Mouse (Mus musculus) kidney, embryonic 14.5 days (tissue): Measurements from ENCODE around the gene Olfr71. TPM values are rescaled to one million over a fixed set of nuclear protein-coding genes. Genes with fewer than 3 reads are reported as not detected.

ENCODE experiments used
- ATAC-seq: fragments of 200-750 bp; cut with Nextera tagmentation; 2 replicates; pipeline ENCODE4 v1.8.0; 2017; ENCODE audit warnings: moderate number of reproducible peaks, mild to moderate bottlenecking, moderate TSS enrichment, moderate library complexity; ENCODE audit not compliant: low FRiP score, low TSS enrichment
- H3K27ac ChIP-seq: fragments of 300-500 bp; sonication (generic); 2 replicates; pipeline ENCODE4 v1.5.1; 2014; ENCODE audit warnings: low read depth, mild to moderate bottlenecking, low read length, moderate library complexity, mixed read lengths
- H3K27me3 ChIP-seq: fragments of 300-500 bp; sonication (generic); 2 replicates; pipeline ENCODE4 v1.6.1; 2014; ENCODE audit warnings: mild to moderate bottlenecking, low read length; ENCODE audit not compliant: control insufficient read depth, insufficient read depth
- H3K36me3 ChIP-seq: fragments of 300-500 bp; sonication (generic); 2 replicates; pipeline ENCODE4 v1.6.1; 2014; ENCODE audit warnings: low read length, mixed read lengths; ENCODE audit not compliant: control insufficient read depth, insufficient read depth
- H3K4me1 ChIP-seq: fragments of 300-500 bp; sonication (generic); 2 replicates; pipeline ENCODE4 v1.6.1; 2014; ENCODE audit warnings: low read length, mixed read lengths; ENCODE audit not compliant: control insufficient read depth, insufficient read depth
- H3K4me2 ChIP-seq: fragments of 300-500 bp; sonication (generic); replicated peaks from 2 replicates; pipeline ENCODE4 v1.6.1; 2014; ENCODE audit warnings: low read depth, mild to moderate bottlenecking, low read length
- H3K4me3 ChIP-seq: fragments of 300-500 bp; sonication (generic); 2 replicates; pipeline ENCODE4 v1.5.1; 2014; ENCODE audit warnings: mild to moderate bottlenecking, low read length
- H3K9ac ChIP-seq: fragments of 300-500 bp; sonication (generic); 2 replicates; pipeline ENCODE4 v1.6.1; 2014; ENCODE audit warnings: low read depth, mild to moderate bottlenecking, low read length, moderate library complexity
- H3K9me3 ChIP-seq: fragments of 300-500 bp; sonication (generic); 2 replicates; pipeline ENCODE4 v1.6.1; 2016; ENCODE audit warnings: low read length; ENCODE audit not compliant: control insufficient read depth
- WGBS: fragments of 180-500 bp; shearing (Covaris S2); extraction: QIAGEN DNeasy Blood & Tissue Kit; methylation state at CpG from one replicate; pipeline ENCODE4 v1.1.7; 2014; 5-methylcytosine and 5-hydroxymethylcytosine counted together
- polyA plus RNA-seq: library from polyadenylated mRNA; unstranded; fragments of >200 nt; fragmentation: Nextera tagmentation; extraction: Ambion mirVana; gene quantifications from 2 replicates; pipeline ENCODE4 v1.2.1, GENCODE M21; 2014

The Olfr71 gene
- polyA plus RNA-seq, 1 experiment from 2014 or later: not detected

- Histone ChIP-seq H3K4me1 (no peaks in the 10 kb centered on the region), H3K4me2 (no peak overlapping the region), H3K9ac (no peak overlapping the region), H3K9me3 (no peaks in the 10 kb centered on the region), H3K4me3 (no peak overlapping the region), H3K27me3 (no peaks in the 10 kb centered on the region), H3K27ac (no peak overlapping the region), H3K36me3 (no peaks in the 10 kb centered on the region)
- 91% methylated on average over 13 of the region's 13 CpGs for WGBS
- no peak for ATAC-seq
These were observed 13.5 kb downstream of the Olfr71 start for GRCm38 (mm10) chr4:43696561-43696960.

- no peaks in the 10 kb centered on the region for H3K36me3 ChIP-seq
- no peak overlapping the region for H3K27ac ChIP-seq
- no peaks in the 10 kb centered on the region for H3K4me1 ChIP-seq
- 33% methylated on average over 9 of the region's 9 CpGs for WGBS
- H3K9ac ChIP-seq: no peak overlapping the region
- H3K9me3 ChIP-seq: no peaks in the 10 kb centered on the region
- no peak for ATAC-seq
- H3K27me3 ChIP-seq: no peaks in the 10 kb centered on the region
- no peak overlapping the region for H3K4me2 ChIP-seq
- no peak overlapping the region for H3K4me3 ChIP-seq
These were observed 14.8 kb downstream of the Olfr71 start for GRCm38 (mm10) chr4:43695249-43695671.

GRCm38 (mm10) chr4:43694439-43695248 is 15.4 kb downstream of the Olfr71 start:
- no peaks in the 10 kb centered on the region for H3K9me3 ChIP-seq
- H3K27me3 ChIP-seq: no peaks in the 10 kb centered on the region
- 84% methylated on average over 1 of the region's 1 CpGs for WGBS
- H3K4me1 ChIP-seq: no peaks in the 10 kb centered on the region
- H3K36me3 ChIP-seq: no peaks in the 10 kb centered on the region
- no peak for ATAC-seq
- H3K9ac ChIP-seq: no peak overlapping the region
- H3K27ac ChIP-seq: no peak overlapping the region
- no peak overlapping the region for H3K4me2 ChIP-seq
- no peak overlapping the region for H3K4me3 ChIP-seq

DNA sequence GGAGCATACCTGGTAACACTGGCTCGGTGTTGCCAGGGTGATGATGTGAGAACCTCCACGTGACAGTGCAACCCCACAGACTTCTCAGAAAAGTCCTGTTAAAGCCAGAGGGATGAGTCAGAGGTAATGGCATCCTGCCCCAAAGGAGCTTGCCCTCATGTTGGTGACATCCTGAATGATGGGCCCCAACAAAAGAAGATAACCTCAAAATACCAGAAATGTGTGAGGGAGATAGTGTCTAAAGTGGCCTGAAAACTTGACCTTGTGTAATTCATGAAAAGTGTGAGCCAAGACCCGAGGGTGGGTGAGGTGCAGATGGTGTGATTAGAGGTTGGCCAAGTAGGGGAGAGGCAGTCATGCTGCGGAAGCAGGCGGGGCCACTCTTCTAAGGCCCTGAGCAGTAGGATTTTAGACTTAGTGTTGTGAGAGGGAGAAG is 16.2 kb downstream of the Olfr71 start:
- Histone ChIP-seq H3K36me3 (no peaks in the 10 kb centered on the region), H3K27me3 (no peaks in the 10 kb centered on the region), H3K27ac (no peak overlapping the region), H3K9ac (no peak overlapping the region), H3K4me1 (no peaks in the 10 kb centered on the region), H3K4me3 (no peak overlapping the region), H3K9me3 (no peaks in the 10 kb centered on the region), H3K4me2 (no peak overlapping the region)
- 77% methylated on average over 5 of the region's 5 CpGs for WGBS
- no peak for ATAC-seq

GRCm38 (mm10) chr4:43691026-43691425 is 19.0 kb downstream of the Olfr71 start:
- Histone ChIP-seq H3K27me3 (no peaks in the 10 kb centered on the region), H3K4me1 (no peaks in the 10 kb centered on the region), H3K4me3 (no peak overlapping the region), H3K36me3 (no peaks in the 10 kb centered on the region), H3K27ac (no peak overlapping the region), H3K9ac (no peak overlapping the region), H3K9me3 (no peaks in the 10 kb centered on the region), H3K4me2 (no peak overlapping the region)
- WGBS: 86% methylated on average over 5 of the region's 5 CpGs
- no peak for ATAC-seq

GRCm38 (mm10) chr4:43690021-43690420 is 20.0 kb downstream of the Olfr71 start:
- Histone ChIP-seq H3K4me2 (no peak overlapping the region), H3K9me3 (no peaks in the 10 kb centered on the region), H3K4me3 (no peak overlapping the region), H3K27me3 (no peaks in the 10 kb centered on the region), H3K4me1 (no peaks in the 10 kb centered on the region), H3K27ac (no peak overlapping the region), H3K36me3 (no peaks in the 10 kb centered on the region), H3K9ac (no peak overlapping the region)
- WGBS: 96% methylated on average over 17 of the region's 17 CpGs
- ATAC-seq: no peak

GRCm38 (mm10) chr4:43679416-43680043 is 30.5 kb downstream of the Olfr71 start:
- Histone ChIP-seq H3K27ac (no peak overlapping the region), H3K9me3 (no peaks in the 10 kb centered on the region), H3K9ac (no peak overlapping the region), H3K27me3 (no peaks in the 10 kb centered on the region), H3K4me3 (no peak overlapping the region), H3K36me3 (peaks cover 7% of the 10 kb centered on the region), H3K4me1 (no peaks in the 10 kb centered on the region), H3K4me2 (no peak overlapping the region)
- ATAC-seq: no peak
- 84% methylated on average over 7 of the region's 7 CpGs for WGBS

DNA sequence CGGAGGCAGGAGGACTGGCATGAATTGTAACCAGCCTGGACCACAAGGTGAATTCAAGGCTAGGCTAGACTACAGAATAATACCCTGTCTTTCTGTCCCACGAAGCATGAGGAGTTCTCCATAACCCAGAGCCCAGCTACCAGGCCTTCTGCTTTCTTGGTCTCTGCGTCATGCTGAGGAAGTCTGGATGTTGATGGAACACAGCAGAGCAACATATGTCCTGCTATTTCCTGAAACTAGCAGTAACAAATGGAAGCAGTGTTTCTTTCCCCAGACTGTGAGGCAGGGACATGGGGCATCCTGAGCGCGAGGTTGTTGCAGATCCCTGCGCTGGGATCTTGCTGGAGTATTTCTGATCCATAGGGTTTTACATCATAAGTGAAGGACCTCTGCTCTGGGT is 31.5 kb downstream of the Olfr71 start:
- no peak overlapping the region for H3K4me3 ChIP-seq
- no peaks in the 10 kb centered on the region for H3K27me3 ChIP-seq
- H3K27ac ChIP-seq: no peak overlapping the region
- WGBS: 93% methylated on average over 6 of the region's 6 CpGs
- no peak overlapping the region for H3K9ac ChIP-seq
- no peak for ATAC-seq
- H3K9me3 ChIP-seq: no peaks in the 10 kb centered on the region
- H3K4me2 ChIP-seq: no peak overlapping the region
- peaks cover 7% of the 10 kb centered on the region for H3K36me3 ChIP-seq
- no peaks in the 10 kb centered on the region for H3K4me1 ChIP-seq

GRCm38 (mm10) chr4:43675608-43676007 is 34.4 kb downstream of the Olfr71 start:
- Histone ChIP-seq H3K9ac (no peak overlapping the region), H3K27ac (no peak overlapping the region), H3K36me3 (peaks cover 2% of the 10 kb centered on the region; the same call in 1 of the 2 replicates), H3K27me3 (no peaks in the 10 kb centered on the region), H3K4me1 (no peaks in the 10 kb centered on the region), H3K4me3 (no peak overlapping the region), H3K4me2 (no peak overlapping the region), H3K9me3 (no peaks in the 10 kb centered on the region)
- 72% methylated on average over 4 of the region's 4 CpGs for WGBS
- no peak for ATAC-seq
